Mouse (Mus musculus) megakaryocyte, embryonic 14.5 days (primary cell): ENCODE data around the gene Fzr1. TPM values are rescaled to one million over a fixed set of nuclear protein-coding genes. Genes with fewer than 3 reads are reported as not detected.

ENCODE experiments used
- H3K27me3 ChIP-seq: replicated peaks from 2 replicates; pipeline ENCODE3; 2012; ENCODE audit warnings: inconsistent platforms
- H3K36me3 ChIP-seq: replicated peaks from 2 replicates; pipeline ENCODE3; 2012; ENCODE audit warnings: low read length, inconsistent platforms, mixed read lengths
- H3K4me1 ChIP-seq: 2 replicates; pipeline ENCODE4 v1.6.1; 2012; ENCODE audit warnings: inconsistent platforms
- H3K4me3 ChIP-seq: replicated peaks from 2 replicates; pipeline ENCODE3; 2012; ENCODE audit warnings: moderate library complexity, mild to moderate bottlenecking, inconsistent platforms
- H3K9me3 ChIP-seq: 2 replicates; pipeline ENCODE4 v1.6.1; 2012; ENCODE audit warnings: inconsistent platforms
- FLI1 ChIP-seq: IDR thresholded peaks from 2 replicates; pipeline ENCODE4 v1.6.1; 2012; ENCODE audit warnings: low read length, inconsistent platforms, mixed read lengths
- GATA1 ChIP-seq: IDR thresholded peaks from 3 replicates; pipeline ENCODE4 v1.6.1; 2012; ENCODE audit warnings: mixed read lengths, low read length, inconsistent platforms, borderline replicate concordance
- polyA plus RNA-seq: library from polyadenylated mRNA; stranded (reverse); fragments of >175 nt; gene quantifications from 2 replicates; pipeline ENCODE4 v1.2.3, GENCODE M21; 2012; ENCODE audit warnings: low replicate concordance; ENCODE audit not compliant: insufficient read depth

Gene Fzr1
- polyA plus RNA-seq, 1 experiment: 72.9 TPM

- H3K4me1 ChIP-seq: peaks cover 88% of the 10 kb centered on the region
Measured at GRCm38 (mm10) chr10:81422661-81423217, 44.4 kb upstream of the Fzr1 start.

GRCm38 (mm10) chr10:81422191-81422590, 43.9 kb upstream of the Fzr1 start:
- Histone ChIP-seq H3K36me3 (peaks cover 43% of the 10 kb centered on the region), H3K27me3 (peaks cover 18% of the 10 kb centered on the region), H3K9me3 (no peaks in the 10 kb centered on the region), H3K4me1 (peaks cover 89% of the 10 kb centered on the region), H3K4me3 (peak overlapping the region; percentile 18)
- no peak for TF ChIP-seq FLI1

More at GRCm38 (mm10) chr10:81422661-81423217, 44.4 kb upstream of the Fzr1 start:
- no peak overlapping the region for H3K4me3 ChIP-seq
- H3K27me3 ChIP-seq: peaks cover 21% of the 10 kb centered on the region
- H3K9me3 ChIP-seq: no peaks in the 10 kb centered on the region
- TF ChIP-seq FLI1: no peak
- no peak for TF ChIP-seq GATA1
- H3K36me3 ChIP-seq: peaks cover 38% of the 10 kb centered on the region

- Histone ChIP-seq H3K4me3 (no peak overlapping the region), H3K9me3 (no peaks in the 10 kb centered on the region), H3K27me3 (peaks cover 18% of the 10 kb centered on the region), H3K36me3 (peaks cover 46% of the 10 kb centered on the region), H3K4me1 (peaks cover 89% of the 10 kb centered on the region)
- no peak for TF ChIP-seq FLI1
- TF ChIP-seq GATA1: no peak
Measured at GRCm38 (mm10) chr10:81421797-81422100, 43.4 kb upstream of the Fzr1 start.

- Histone ChIP-seq H3K4me3 (no peak overlapping the region), H3K27me3 (peaks cover 18% of the 10 kb centered on the region), H3K36me3 (peaks cover 50% of the 10 kb centered on the region), H3K4me1 (peaks cover 88% of the 10 kb centered on the region), H3K9me3 (no peaks in the 10 kb centered on the region)
- TF ChIP-seq FLI1 (no peak), GATA1 (no peak)
Measured at GRCm38 (mm10) chr10:81421041-81421796, 42.9 kb upstream of the Fzr1 start.

- H3K4me1 ChIP-seq: peaks cover 86% of the 10 kb centered on the region
- TF ChIP-seq FLI1 (no peak), GATA1 (no peak)
- no peaks in the 10 kb centered on the region for H3K9me3 ChIP-seq
- peaks cover 14% of the 10 kb centered on the region for H3K27me3 ChIP-seq
- H3K36me3 ChIP-seq: peaks cover 58% of the 10 kb centered on the region
- H3K4me3 ChIP-seq: peak overlapping the region; percentile 14
Measured at GRCm38 (mm10) chr10:81420191-81420767, 42.0 kb upstream of the Fzr1 start.

GRCm38 (mm10) chr10:81419111-81419928, 41.0 kb upstream of the Fzr1 start:
- no peak overlapping the region for H3K4me3 ChIP-seq
- no peaks in the 10 kb centered on the region for H3K9me3 ChIP-seq
- peaks cover 86% of the 10 kb centered on the region for H3K4me1 ChIP-seq
- no peak for TF ChIP-seq FLI1
- no peak for TF ChIP-seq GATA1
- H3K36me3 ChIP-seq: peaks cover 66% of the 10 kb centered on the region
- H3K27me3 ChIP-seq: peaks cover 12% of the 10 kb centered on the region

- TF ChIP-seq GATA1 (no peak), FLI1 (no peak)
- no peak overlapping the region for H3K4me3 ChIP-seq
- no peaks in the 10 kb centered on the region for H3K9me3 ChIP-seq
- H3K27me3 ChIP-seq: peaks cover 7% of the 10 kb centered on the region
- peaks cover 86% of the 10 kb centered on the region for H3K4me1 ChIP-seq
- peaks cover 74% of the 10 kb centered on the region for H3K36me3 ChIP-seq
Measured at GRCm38 (mm10) chr10:81418216-81419070, 40.1 kb upstream of the Fzr1 start.

GRCm38 (mm10) chr10:81417227-81418215, 39.2 kb upstream of the Fzr1 start:
- H3K36me3 ChIP-seq: peaks cover 83% of the 10 kb centered on the region
- no peak overlapping the region for H3K4me3 ChIP-seq
- peaks cover 91% of the 10 kb centered on the region for H3K4me1 ChIP-seq
- H3K27me3 ChIP-seq: peaks cover 5% of the 10 kb centered on the region
- TF ChIP-seq FLI1 (no peak), GATA1 (no peak)
- H3K9me3 ChIP-seq: no peaks in the 10 kb centered on the region
